Mouse (Mus musculus) CD8-positive naive resting alpha-beta T cell, adult 2 months (primary cell): ENCODE data around the gene Olfr340.
"Not testable (repeated sequence)": the region's sequence is repeated elsewhere in the genome, so short reads cannot be mapped to it uniquely, and the experiment has no call there.

ENCODE experiments used
- DNase-seq, 2 experiments: peaks; one replicate each; pipeline ENCODE4 v3.0.0; 2022; ENCODE audit warnings: low read depth in 2 of 2, low spot score in 2 of 2

Gene Olfr340

GRCm38 (mm10) chr2:36452287-36452686, at the start of gene Olfr340:
Gene Olfr340, plus strand, starts transcription at chr2:36452587.
- no peak for DNase-seq

- not testable (repeated sequence) for DNase-seq
These were observed 37.2 kb upstream of the Olfr340 start for GRCm38 (mm10) chr2:36415174-36415573.

GRCm38 (mm10) chr2:36415591-36415990, 36.8 kb upstream of the Olfr340 start:
- DNase-seq, result not testable (repeated sequence)

- no peak for DNase-seq
These were observed 33.7 kb upstream of the Olfr340 start, which contains the start of gene Olfr339 for GRCm38 (mm10) chr2:36418647-36419046. Gene Olfr339, plus strand, starts transcription at chr2:36418947.

GRCm38 (mm10) chr2:36473634-36474033, 21.2 kb downstream of the Olfr340 start:
- no peak for DNase-seq

- DNase-seq, result no peak
These were observed 30.0 kb downstream of the Olfr340 start, which contains the start of gene Olfr341 for GRCm38 (mm10) chr2:36482368-36482767. Gene Olfr341, minus strand, starts transcription at chr2:36482468.
